15 mouse cellular contexts compared by ENCODE assay signal in the genomic region with DNA sequence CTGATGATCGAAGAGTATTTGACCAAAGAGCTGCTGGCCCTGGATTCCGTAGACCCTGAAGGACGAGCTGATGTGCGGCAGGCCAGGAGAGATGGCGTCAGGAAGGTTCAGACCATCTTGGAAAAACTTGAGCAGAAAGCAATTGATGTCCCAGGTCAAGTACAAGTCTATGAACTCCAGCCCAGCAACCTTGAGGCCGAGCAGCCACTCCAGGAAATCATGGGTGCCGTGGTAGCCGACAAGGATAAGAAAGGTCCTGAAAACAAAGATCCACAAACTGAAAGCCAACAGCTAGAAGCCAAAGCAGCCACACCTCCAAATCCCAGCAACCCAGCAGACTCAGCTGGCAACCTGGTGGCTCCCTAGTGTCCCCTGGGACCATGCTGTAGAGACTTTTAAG. TPM values are rescaled to one million over a fixed set of nuclear protein-coding genes. Genes with fewer than 3 reads are reported as not detected.
DNase-seq lines count a peak whose midpoint lies in the region.
"Had no signal": no experiment of that assay in that cellular context is flagged by ENCODE, and none has a peak within 500 bp of the region (broad histone marks: within the 10 kb centered on the region; RNA-seq: fewer than 3 reads in every experiment).

No protein-coding gene starts in this region.

- DNase-seq in heart, adult 11 months: peak; percentile 86
- no peak for DNase-seq in heart, postnatal 10 days
- DNase-seq in heart, embryonic 10.5 days (ENCODE audit: low spot score): peak; percentile 63
- no peak for DNase-seq in heart, postnatal 4 days
- DNase-seq: adrenal gland, adult 8-10 months; adrenal gland, postnatal 10 days; adrenal gland, postnatal 14 days; adrenal gland, postnatal 25 days; adrenal gland, postnatal 36 days; B cell, adult 2 months; cerebellum, adult 11 months; cerebellum, adult 11-12 months; cerebellum, adult 18-20 months had no signal

- no peaks in the 10 kb centered on the region for H3K9me3 ChIP-seq in heart, embryonic 10.5 days

- intact Hi-C loops in heart, postnatal 10 days (cut with DNase I): no loop called here

- peaks cover 73% of the 10 kb centered on the region for H3K36me3 ChIP-seq in heart, embryonic 10.5 days

- 96% methylated on average over 8 of the region's 8 CpGs for WGBS in heart, embryonic 10.5 days

- H3K4me1 ChIP-seq in heart, embryonic 10.5 days: peaks cover 43% of the 10 kb centered on the region

- no peak overlapping the region for H3K4me3 ChIP-seq in heart, embryonic 10.5 days

- no peaks in the 10 kb centered on the region for H3K27me3 ChIP-seq in heart, embryonic 10.5 days (ENCODE audit: insufficient read depth, poor library complexity, severe bottlenecking)
- H3K27me3 ChIP-seq: CH12.LX, Patski had no signal

- H3K27ac ChIP-seq in heart, embryonic 10.5 days: no peak overlapping the region

RNA-seq across cellular contexts. Expression of gene Bag3, which starts 22.6 kb away (rescaled TPM):
- 100 to 1,000 TPM; 157 to 160 TPM for total RNA-seq in heart, postnatal 10 days (2021)
- 13.3 and 19.8 TPM in 2 replicates for polyA plus RNA-seq in heart, embryonic 10.5 days (2016; fragmentation: Nextera tagmentation; extraction: Ambion mirVana)
- total RNA-seq in heart, postnatal 4 days (2021): 100 to 1,000 TPM; 111 TPM

Comparison
In these comparisons a context has a peak if more than half of its experiments do, and no peak if none do; other contexts are left out.
1. DNase-seq: peak in heart, adult 11 months (single experiment) and heart, embryonic 10.5 days (single experiment); none in heart, postnatal 10 days (0 of 2) and heart, postnatal 4 days (single experiment).